Mouse (Mus musculus) CH12.LX (cell line): Measurements from ENCODE around the gene Agbl5. TPM values are rescaled to one million over a fixed set of nuclear protein-coding genes. Genes with fewer than 3 reads are reported as not detected.

Experiments
- DNase-seq: peaks from one replicate; pipeline ENCODE4 v3.0.0-alpha.2; 2013; ENCODE audit errors: extremely low read depth
- H3K27ac ChIP-seq: 2 replicates; pipeline ENCODE4 v1.5.1; 2012; ENCODE audit warnings: low read depth, mild to moderate bottlenecking, control low read depth, moderate library complexity; ENCODE audit not compliant: insufficient read depth
- H3K27me3 ChIP-seq: replicated peaks from 2 replicates; pipeline ENCODE3; 2012; ENCODE audit warnings: inconsistent platforms
- H3K36me3 ChIP-seq, 2 experiments: replicated peaks in 1 of 2; 2 replicates each; pipeline versions ENCODE3 to v1.6.1; 2012; ENCODE audit warnings: inconsistent platforms in 1 of 2, low read length in 1 of 2, mild to moderate bottlenecking in 1 of 2, mixed read lengths in 1 of 2, moderate library complexity in 1 of 2; ENCODE audit not compliant: control insufficient read depth in 1 of 2, insufficient read depth in 1 of 2
- H3K4me1 ChIP-seq, 2 experiments: 2 replicates each; pipeline ENCODE4 v1.6.1; 2012; ENCODE audit warnings: inconsistent platforms in 1 of 2, moderate library complexity in 1 of 2; ENCODE audit not compliant: insufficient read depth in 2 of 2, control insufficient read depth in 1 of 2
- H3K4me2 ChIP-seq: 2 replicates; pipeline ENCODE4 v1.6.1; 2012; ENCODE audit warnings: low read depth, mild to moderate bottlenecking, control low read depth; ENCODE audit not compliant: poor library complexity, insufficient read depth, severe bottlenecking
- H3K4me3 ChIP-seq, 3 experiments: fragments of 150-350 bp in 1 of 3; sonication (generic) in 1 of 3; replicated peaks in 1 of 3; 2 replicates each; pipeline versions ENCODE3 to v1.5.1; 2011 to 2012; ENCODE audit warnings: low read depth in 2 of 3, low read length in 2 of 3, mild to moderate bottlenecking in 2 of 3, moderate library complexity in 2 of 3, control low read depth in 1 of 3, improper control_type of control experiment in 1 of 3, inconsistent platforms in 1 of 3, mixed read lengths in 1 of 3; ENCODE audit not compliant: poor library complexity in 1 of 3
- H3K79me2 ChIP-seq: replicated peaks from 2 replicates; pipeline ENCODE4 v1.6.1; 2012; ENCODE audit warnings: mild to moderate bottlenecking, moderate library complexity; ENCODE audit not compliant: control insufficient read depth, poor library complexity, insufficient read depth, severe bottlenecking; ENCODE audit errors: extremely low read depth
- H3K9ac ChIP-seq: 2 replicates; pipeline ENCODE4 v1.6.1; 2012; ENCODE audit warnings: low read depth, mild to moderate bottlenecking, control low read depth, moderate library complexity; ENCODE audit not compliant: insufficient read depth
- H3K9me3 ChIP-seq: replicated peaks from 2 replicates; pipeline ENCODE3; 2012; ENCODE audit warnings: low read length, inconsistent platforms, mixed read lengths
- BHLHE40 ChIP-seq: IDR thresholded peaks from 2 replicates; pipeline ENCODE4 v1.6.1; 2011; ENCODE audit warnings: mild to moderate bottlenecking, low read depth, low read length, improper control_type of control experiment
- CHD2 ChIP-seq: IDR thresholded peaks from 2 replicates; pipeline ENCODE4 v1.6.1; 2011; ENCODE audit warnings: low read length, improper control_type of control experiment
- CTCF ChIP-seq, 2 experiments: IDR thresholded peaks in 1 of 2; conservative IDR thresholded peaks in 1 of 2; 2 replicates each; pipeline ENCODE4 v1.5.1; 2011 to 2012; ENCODE audit warnings: low read depth in 2 of 2, low read length in 2 of 2, improper control_type of control experiment in 1 of 2, inconsistent platforms in 1 of 2, mild to moderate bottlenecking in 1 of 2, moderate library complexity in 1 of 2
- E2F4 ChIP-seq: IDR thresholded peaks from 2 replicates; pipeline ENCODE4 v1.6.1; 2011; ENCODE audit warnings: low read depth, low read length, improper control_type of control experiment; ENCODE audit not compliant: insufficient replicate concordance
- ELF1 ChIP-seq: IDR thresholded peaks from 2 replicates; pipeline ENCODE4 v1.6.1; 2014; ENCODE audit warnings: low read depth, mild to moderate bottlenecking, inconsistent platforms, low read length, improper control_type of control experiment
- ETS1 ChIP-seq: conservative IDR thresholded peaks from 2 replicates; pipeline ENCODE4 v1.6.1; 2012; ENCODE audit warnings: low read depth, mild to moderate bottlenecking, inconsistent platforms, low read length, improper control_type of control experiment, moderate library complexity
- IRF4 ChIP-seq: IDR thresholded peaks from 2 replicates; pipeline ENCODE4 v1.6.1; 2014; ENCODE audit warnings: low read depth, mild to moderate bottlenecking, inconsistent platforms, low read length, improper control_type of control experiment
- JUN ChIP-seq: IDR thresholded peaks from 2 replicates; pipeline ENCODE4 v1.6.1; 2011; ENCODE audit warnings: low read depth, mild to moderate bottlenecking, low read length, improper control_type of control experiment, moderate library complexity; ENCODE audit not compliant: insufficient read depth
- JUND ChIP-seq: conservative IDR thresholded peaks from 2 replicates; pipeline ENCODE4 v1.6.1; 2011; ENCODE audit warnings: low read depth, low read length, improper control_type of control experiment
- KAT2A ChIP-seq: IDR thresholded peaks from 2 replicates; pipeline ENCODE4 v1.6.1; 2012; ENCODE audit warnings: low read length, improper control_type of control experiment, inconsistent platforms; ENCODE audit not compliant: insufficient replicate concordance
- MAFK ChIP-seq: IDR thresholded peaks from 2 replicates; pipeline ENCODE4 v1.6.1; 2011; ENCODE audit warnings: low read length, improper control_type of control experiment; ENCODE audit not compliant: insufficient replicate concordance
- MAZ ChIP-seq: IDR thresholded peaks from 2 replicates; pipeline ENCODE4 v1.6.1; 2012; ENCODE audit warnings: low read depth, mild to moderate bottlenecking, inconsistent platforms, low read length, improper control_type of control experiment, moderate library complexity
- MEF2A ChIP-seq: IDR thresholded peaks from 2 replicates; pipeline ENCODE4 v1.6.1; 2014; ENCODE audit warnings: low read depth, mild to moderate bottlenecking, inconsistent platforms, low read length, improper control_type of control experiment, borderline replicate concordance
- MXI1 ChIP-seq: IDR thresholded peaks from 2 replicates; pipeline ENCODE4 v1.6.1; 2011; ENCODE audit warnings: mild to moderate bottlenecking, low read depth, low read length, improper control_type of control experiment
- MYC ChIP-seq: IDR thresholded peaks from 2 replicates; pipeline ENCODE4 v1.6.1; 2011; ENCODE audit warnings: low read depth, mild to moderate bottlenecking, improper control_type of control experiment, low read length
- NELFE ChIP-seq: IDR thresholded peaks from 2 replicates; pipeline ENCODE4 v1.6.1; 2011; ENCODE audit warnings: low read depth, low read length, improper control_type of control experiment
- POLR2A ChIP-seq: IDR thresholded peaks from 2 replicates; pipeline ENCODE4 v1.6.1; 2011; ENCODE audit warnings: low read depth, mild to moderate bottlenecking, improper control_type of control experiment, low read length
- RAD21 ChIP-seq: IDR thresholded peaks from 2 replicates; pipeline ENCODE4 v1.6.1; 2011; ENCODE audit warnings: low read depth, mild to moderate bottlenecking, low read length, improper control_type of control experiment, moderate library complexity
- RCOR1 ChIP-seq: conservative IDR thresholded peaks from 2 replicates; pipeline ENCODE4 v1.6.1; 2012; ENCODE audit warnings: low read depth, mild to moderate bottlenecking, inconsistent platforms, low read length, improper control_type of control experiment
- SIN3A ChIP-seq: IDR thresholded peaks from 2 replicates; pipeline ENCODE4 v1.6.1; 2012; ENCODE audit warnings: low read length, improper control_type of control experiment, inconsistent platforms
- SMC3 ChIP-seq: IDR thresholded peaks from 2 replicates; pipeline ENCODE4 v1.6.1; 2011; ENCODE audit warnings: low read depth, low read length, improper control_type of control experiment
- USF1 ChIP-seq: IDR thresholded peaks from 2 replicates; pipeline ENCODE4 v1.6.1; 2014; ENCODE audit warnings: low read depth, mild to moderate bottlenecking, inconsistent platforms, low read length, improper control_type of control experiment
- ZC3H11A ChIP-seq: IDR thresholded peaks from 2 replicates; pipeline ENCODE4 v1.6.1; 2012; ENCODE audit warnings: low read depth, mild to moderate bottlenecking, inconsistent platforms, low read length, improper control_type of control experiment
- ZMIZ1 ChIP-seq: IDR thresholded peaks from 2 replicates; pipeline ENCODE4 v1.6.1; 2012; ENCODE audit warnings: low read depth, mild to moderate bottlenecking, inconsistent platforms, low read length, improper control_type of control experiment
- ZNF384 ChIP-seq: IDR thresholded peaks from 2 replicates; pipeline ENCODE4 v1.6.1; 2012; ENCODE audit warnings: low read depth, low read length, improper control_type of control experiment, inconsistent platforms
- dilution Hi-C: fragments of 300-500 bp; cut with MboI; formaldehyde crosslinking; loops from 2 replicates; pipeline ENCODE4 v1.14.3; 2020; ENCODE audit warnings: low sequenced_read_pairs; ENCODE audit not compliant: extremely low pct_unique_long_range_greater_than_20kb, extremely low pct_ligation_motif_present
- in situ Hi-C: fragments of 300-500 bp; cut with MboI; formaldehyde crosslinking; loops from 3 replicates; pipeline ENCODE4 v1.14.3; 2019; ENCODE audit warnings: low sequenced_read_pairs, low pct_ligation_motif_present, low pct_unique_long_range_greater_than_20kb, mixed read lengths
- polyA plus RNA-seq: library from polyadenylated mRNA; unstranded; fragments of >175 nt; gene quantifications from 2 replicates; pipeline ENCODE4 v1.2.1, GENCODE M21; 2012; ENCODE audit warnings: low read depth; ENCODE audit not compliant: insufficient read length
- total RNA-seq, 2 experiments: library from RNA; depleted of rRNA; stranded (reverse); fragments of 300-350 nt in 1 of 2; fragments of >200 nt in 1 of 2; gene quantifications; 2 replicates each; pipeline ENCODE4 v1.2.3; 2012 to 2014

Agbl5 gene
- total and polyA plus RNA-seq, 3 experiments: 4.1 to 11.6 (median 9.3) TPM

GRCm38 (mm10) chr5:30863852-30864251, 24.6 kb upstream of the Agbl5 start:
- no peaks in the 10 kb centered on the region for H3K9me3 ChIP-seq
- H3K9ac ChIP-seq: no peak overlapping the region
- H3K27me3 ChIP-seq: peaks cover 2% of the 10 kb centered on the region
- H3K27ac ChIP-seq: no peak overlapping the region
- H3K4me2 ChIP-seq: no peak overlapping the region
- H3K36me3 ChIP-seq: peaks cover 0 to 3% of the 10 kb centered on the region in 2 experiments
- in situ Hi-C loops (no loop called here), dilution Hi-C loops (no loop called here)
- no peak overlapping the region for H3K4me3 ChIP-seq
- H3K79me2 ChIP-seq: no peaks in the 10 kb centered on the region
- H3K4me1 ChIP-seq: peaks cover 21 to 41% of the 10 kb centered on the region in 2 experiments
- peak; percentile 50 for DNase-seq
- TF ChIP-seq NELFE (no peak), MAFK (no peak), MAZ (peak; percentile 31; the same call in 1 of the 2 replicates), ZMIZ1 (no peak), MEF2A (0 out of 2 replicates have a peak, but pooled peaks have one; percentile 33), IRF4 (peak; percentile 46; the same call in 1 of the 2 replicates), USF1 (no peak), CTCF (conservative IDR thresholded peaks at IDR 0.05 in 1 of 2, IDR thresholded peaks at IDR 0.05 in 1 of 2; ENCODE audit: low read depth in 2 of 2, low read length in 2 of 2) (peak in 1 of 2 experiments; percentile 62; a peak in 2 of 4 replicates), RAD21 (peak; percentile 56), SMC3 (peak; percentile 42; the same call in 1 of the 2 replicates), ELF1 (peak; percentile 58), RCOR1 (no peak), ZNF384 (no peak)
- TF ChIP-seq, all 38 proteins: peak for 7

GRCm38 (mm10) chr5:30864322-30864721, 24.2 kb upstream of the Agbl5 start:
- Histone ChIP-seq H3K9me3 (no peaks in the 10 kb centered on the region), H3K4me1 (peaks cover 21 to 44% of the 10 kb centered on the region in 2 experiments), H3K27me3 (peaks cover 2% of the 10 kb centered on the region), H3K79me2 (no peaks in the 10 kb centered on the region), H3K36me3 (peaks cover 0 to 3% of the 10 kb centered on the region in 2 experiments), H3K27ac (no peak overlapping the region), H3K4me3 (no peak overlapping the region), H3K9ac (no peak overlapping the region), H3K4me2 (no peak overlapping the region)
- dilution Hi-C loops: no loop called here
- TF ChIP-seq RCOR1 (no peak), MYC (no peak), ZNF384 (no peak), POLR2A (no peak), MAZ (no peak), CHD2 (no peak), IRF4 (no peak), ZMIZ1 (no peak), JUND (no peak), NELFE (no peak), KAT2A (no peak), ETS1 (no peak), USF1 (no peak), E2F4 (no peak), SIN3A (no peak), JUN (no peak), MXI1 (no peak), ZC3H11A (no peak), BHLHE40 (no peak)
- in situ Hi-C loops: no loop called here
- DNase-seq: no peak
